8 mouse cellular contexts compared by ENCODE assay signal in genomic region chr17:71869372-71870231, GRCm38 (mm10).
DNase-seq lines count a peak whose midpoint lies in the region; ATAC-seq and TF ChIP-seq lines count a peak whose summit lies in the region.
"Had no signal": no experiment of that assay in that cellular context is flagged by ENCODE, and none has a peak within 500 bp of the region (broad histone marks: within the 10 kb centered on the region; RNA-seq: fewer than 3 reads in every experiment).

No protein-coding gene starts in this region.

- intact Hi-C loops in heart, adult 2 months (cut with DNase I) = loop anchor here (5.0 kb wide), 1 partner anchor 913 kb away; no protein-coding TSS in a partner anchor

- H3K27ac ChIP-seq in heart, adult 2 months = no peak overlapping the region
- no peak overlapping the region for H3K27ac ChIP-seq in kidney, embryonic 16.5 days (ENCODE audit: low read length)
- H3K27ac ChIP-seq in liver, embryonic 16.5 days (ENCODE audit: low read length) = no peak overlapping the region

- no peaks in the 10 kb centered on the region for H3K36me3 ChIP-seq in heart, adult 2 months (ENCODE audit: control insufficient read depth, insufficient read depth, low read length)
- no peaks in the 10 kb centered on the region for H3K36me3 ChIP-seq in kidney, embryonic 16.5 days (ENCODE audit: insufficient read depth, low read length)
- no peaks in the 10 kb centered on the region for H3K36me3 ChIP-seq in liver, embryonic 16.5 days (ENCODE audit: control insufficient read depth, insufficient read depth)

- peak; percentile 11 for DNase-seq in WW6 (ENCODE audit: low read depth, low spot score)
- DNase-seq in brain, adult 2 months (ENCODE audit: low read depth, low spot score) = peak; percentile 24
- peak; percentile 33 to 43 for DNase-seq in heart, adult 2 months
- DNase-seq in ovary, postnatal 36 days (ENCODE audit: low spot score) = peak; percentile 51

- peaks cover 2% of the 10 kb centered on the region; the same call in 1 of the 2 replicates for H3K27me3 ChIP-seq in heart, adult 2 months (ENCODE audit: control insufficient read depth, insufficient read depth, low read length)
- peaks cover 3% of the 10 kb centered on the region; the same call in 1 of the 2 replicates for H3K27me3 ChIP-seq in kidney, embryonic 16.5 days (ENCODE audit: insufficient read depth, low read length)
- peaks cover 11% of the 10 kb centered on the region for H3K27me3 ChIP-seq in liver, embryonic 16.5 days (ENCODE audit: control insufficient read depth, insufficient read depth, low read depth, low read length)

- H3K4me1 ChIP-seq in heart, adult 2 months (ENCODE audit: control insufficient read depth, insufficient read depth, low read length) = no peaks in the 10 kb centered on the region
- H3K4me1 ChIP-seq in kidney, embryonic 16.5 days (ENCODE audit: insufficient read depth, low read length) = no peaks in the 10 kb centered on the region; the same call in 1 of the 2 replicates
- H3K4me1 ChIP-seq in liver, embryonic 16.5 days (ENCODE audit: control insufficient read depth, low read depth, low read length) = no peaks in the 10 kb centered on the region

- WGBS in heart, adult 2 months = 8% methylated on average over 60 of the region's 60 CpGs
- 5% methylated on average over 54 of the region's 60 CpGs for WGBS in kidney, embryonic 16.5 days
- WGBS in liver, embryonic 16.5 days (ENCODE audit: insufficient replicate concordance) = 6% methylated on average over 60 of the region's 60 CpGs

- ATAC-seq in kidney, embryonic 16.5 days (ENCODE audit: low FRiP score, low TSS enrichment) = peak; percentile 79
- ATAC-seq in liver, embryonic 16.5 days (ENCODE audit: low read depth) = no peak
- no peak for ATAC-seq in monocyte, adult 5-6 weeks (replicated peaks; ENCODE audit: insufficient number of reproducible peaks, low FRiP score, low TSS enrichment, poor library complexity, severe bottlenecking)

- H3K9ac ChIP-seq in heart, adult 2 months (ENCODE audit: low read depth, low read length) = peak overlapping the region; percentile 62
- peak overlapping the region; percentile 74 for H3K9ac ChIP-seq in kidney, embryonic 16.5 days (replicated peaks; ENCODE audit: low read length)
- peak overlapping the region; percentile 12; the same call in 1 of the 2 replicates for H3K9ac ChIP-seq in liver, embryonic 16.5 days (ENCODE audit: low read depth, low read length)

- TF ChIP-seq CTCF in heart, adult 2 months (IDR thresholded peaks at IDR 0.05) = no peak

- no peaks in the 10 kb centered on the region for H3K9me3 ChIP-seq in kidney, embryonic 16.5 days (ENCODE audit: low read length)
- H3K9me3 ChIP-seq in liver, embryonic 16.5 days (replicated peaks; ENCODE audit: control insufficient read depth, low read length) = no peaks in the 10 kb centered on the region

- TF ChIP-seq EP300 in heart, adult 2 months (IDR thresholded peaks at IDR 0.05; ENCODE audit: insufficient read depth, low read depth, low read length) = no peak

- peak overlapping the region; percentile 94 for H3K4me2 ChIP-seq in kidney, embryonic 16.5 days (replicated peaks; ENCODE audit: low read depth, low read length)
- H3K4me2 ChIP-seq in liver, embryonic 16.5 days (ENCODE audit: low read depth, low read length) = peak overlapping the region; percentile 59

- H3K79me2 ChIP-seq in heart, adult 2 months (replicated peaks; ENCODE audit: control insufficient read depth, insufficient read depth, low read length) = no peaks in the 10 kb centered on the region

- peak overlapping the region; percentile 45 for H3K4me3 ChIP-seq in heart, adult 2 months
- peak overlapping the region; percentile 56 for H3K4me3 ChIP-seq in kidney, embryonic 16.5 days (ENCODE audit: low read length)
- H3K4me3 ChIP-seq in liver, embryonic 16.5 days (ENCODE audit: low read depth, low read length) = peak overlapping the region; percentile 48
- H3K4me3 ChIP-seq: myocyte had no signal

- no peak for TF ChIP-seq POLR2A in heart, adult 2 months (IDR thresholded peaks at IDR 0.05; ENCODE audit: insufficient read depth, low read depth, low read length)

Comparison
In these comparisons a context has a peak if more than half of its experiments do, and no peak if none do; other contexts are left out.
1. H3K9ac ChIP-seq: peak in every context shown above with its lines; median percentile 74 in kidney, embryonic 16.5 days; 62 in heart, adult 2 months; 12 in liver, embryonic 16.5 days.